Mouse (Mus musculus): ENCODE measurements around the gene Gm14226. TPM values are rescaled to one million over a fixed set of nuclear protein-coding genes. Genes with fewer than 3 reads are reported as not detected.

Gm14226 gene
- polyA plus RNA-seq, 1 experiment from 2014 or later = 1.1 TPM

DNA sequence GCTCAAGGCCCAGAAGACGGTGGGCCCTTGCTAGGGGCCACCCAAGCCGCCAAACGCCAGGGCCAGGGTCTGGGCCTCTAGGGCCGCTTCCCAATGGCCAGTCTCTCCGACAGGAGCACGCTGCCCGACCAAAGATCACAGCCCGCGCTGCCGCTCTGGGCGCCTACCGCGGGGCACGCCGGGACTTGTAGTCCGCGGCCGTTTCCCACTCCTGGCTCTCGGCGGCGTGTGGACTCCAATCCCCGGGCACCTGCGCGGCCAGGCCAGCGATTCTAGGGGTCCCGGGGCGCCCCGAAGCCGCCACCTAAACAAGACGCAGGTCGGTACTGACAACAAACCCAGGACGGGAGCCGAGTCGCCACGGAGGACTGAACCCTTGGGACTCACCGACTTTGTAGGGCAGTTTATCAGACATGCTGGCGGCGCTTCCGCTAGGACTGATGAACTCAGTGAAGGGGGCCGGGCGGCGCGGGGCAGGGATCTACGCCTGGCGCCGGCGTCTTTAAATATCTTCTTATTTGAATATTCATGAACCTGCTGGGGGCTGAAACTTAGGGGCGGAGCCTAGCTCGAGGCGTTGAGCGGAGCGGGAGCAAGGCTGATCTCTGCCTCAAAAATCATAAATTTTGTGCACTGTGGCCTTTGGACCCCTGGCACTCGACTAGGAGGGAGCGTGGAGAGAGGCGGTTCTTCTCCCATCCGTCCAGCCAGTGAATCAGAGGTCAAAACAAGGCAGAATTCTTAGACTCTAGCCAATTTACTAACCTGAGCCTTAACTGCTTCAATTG is 56.1 kb downstream of the Gm14226 start, which contains the start of gene Ahcy:
Gene Ahcy (minus strand): TSS at position 520 of the 788 bp plus-strand sequence.
- Histone ChIP-seq H3K9ac (replicated peaks; ENCODE audit: low read depth, low read length) (peak within 1 kb of the TSS; percentile 77), H3K4me1 (ENCODE audit: control insufficient read depth, insufficient read depth, low read length) (peaks cover 12% of the 10 kb centered on the region), H3K9me3 (ENCODE audit: control insufficient read depth, low read depth, low read length) (no peaks in the 10 kb centered on the region), H3K27me3 (ENCODE audit: control insufficient read depth, insufficient read depth, low read length) (no peaks in the 10 kb centered on the region), H3K4me3 (ENCODE audit: low read depth, low read length) (peak within 1 kb of the TSS; percentile 65), H3K4me2 (replicated peaks; ENCODE audit: low read depth, low read length) (peak within 1 kb of the TSS; percentile 71), H3K27ac (ENCODE audit: low read length) (peak within 1 kb of the TSS; percentile 73; the same call in 1 of the 2 replicates), H3K36me3 (ENCODE audit: control insufficient read depth, insufficient read depth, low read length) (no peaks in the 10 kb centered on the region; the same call in 1 of the 2 replicates)
- WGBS = under 1% methylated on average over 56 of the region's 56 CpGs
- peak; percentile 90 for ATAC-seq (ENCODE audit: insufficient number of reproducible peaks, insufficient read depth, low FRiP score, low read depth)

DNA sequence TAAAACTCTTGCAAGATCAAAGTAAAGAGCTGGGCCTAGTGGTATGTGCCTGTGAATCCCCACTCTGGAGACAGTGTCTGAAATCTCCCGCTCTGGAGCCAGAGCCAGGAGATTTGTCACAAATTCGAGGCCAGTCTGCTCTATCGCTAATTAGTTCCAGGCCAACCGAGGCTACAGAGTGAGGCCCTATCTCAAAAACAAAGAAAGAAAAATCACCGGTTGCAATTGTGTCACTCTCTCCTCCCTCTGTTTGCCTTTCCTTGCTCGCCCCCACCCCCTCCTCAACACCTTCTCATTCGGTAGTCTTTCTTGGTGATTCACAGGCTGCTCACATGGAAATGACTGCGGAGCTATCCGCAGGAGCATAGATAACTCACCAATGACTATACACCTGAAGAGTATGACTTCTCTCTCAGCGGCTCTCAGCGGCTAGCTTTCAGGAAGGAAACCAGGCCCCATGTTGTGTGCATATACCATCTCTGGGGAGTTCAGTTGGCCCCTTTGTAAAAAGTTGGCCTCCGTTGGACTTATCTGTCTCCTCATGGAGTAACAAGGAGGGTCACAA is 56.8 kb downstream of the Gm14226 start:
- peak overlapping the region; percentile 48 for H3K4me2 ChIP-seq (replicated peaks; ENCODE audit: low read depth, low read length)

DNA sequence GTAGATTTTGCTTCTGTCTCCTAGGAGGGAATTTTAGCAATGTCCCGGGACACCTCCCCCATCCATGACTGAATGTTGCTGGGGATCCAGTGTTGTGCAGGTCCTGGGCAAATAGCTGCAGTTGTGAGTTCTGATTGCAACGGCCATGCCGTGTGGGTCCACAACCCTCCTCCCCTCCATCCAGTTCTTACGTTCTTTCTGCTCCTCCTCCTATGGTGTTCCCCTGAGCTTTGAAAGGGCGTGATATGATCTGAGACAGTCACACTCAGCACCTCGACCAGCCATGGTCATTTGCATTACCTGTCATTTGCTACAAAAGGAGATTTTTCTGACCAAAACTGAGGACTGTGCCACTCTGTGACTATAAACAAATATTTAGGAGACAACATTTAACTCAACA is 57.6 kb downstream of the Gm14226 start:
- Histone ChIP-seq H3K4me3 (ENCODE audit: low read depth, low read length) (no peak overlapping the region), H3K9me3 (ENCODE audit: control insufficient read depth, low read depth, low read length) (no peaks in the 10 kb centered on the region), H3K9ac (replicated peaks; ENCODE audit: low read depth, low read length) (no peak overlapping the region), H3K27me3 (ENCODE audit: control insufficient read depth, insufficient read depth, low read length) (no peaks in the 10 kb centered on the region), H3K27ac (ENCODE audit: low read length) (no peak overlapping the region), H3K4me1 (ENCODE audit: control insufficient read depth, insufficient read depth, low read length) (peaks cover 12% of the 10 kb centered on the region), H3K36me3 (ENCODE audit: control insufficient read depth, insufficient read depth, low read length) (no peaks in the 10 kb centered on the region), H3K4me2 (replicated peaks; ENCODE audit: low read depth, low read length) (no peak overlapping the region)
- ATAC-seq (ENCODE audit: insufficient number of reproducible peaks, insufficient read depth, low FRiP score, low read depth) = no peak
- WGBS = 85% methylated on average over 6 of the region's 6 CpGs

More for the DNA sequence above, 56.8 kb downstream of the Gm14226 start:
- ATAC-seq (ENCODE audit: insufficient number of reproducible peaks, insufficient read depth, low FRiP score, low read depth) = peak; percentile 8; the same call in 1 of the 2 replicates
- peak overlapping the region; percentile 73; the same call in 1 of the 2 replicates for H3K27ac ChIP-seq (ENCODE audit: low read length)
- 22% methylated on average over 12 of the region's 12 CpGs for WGBS
- H3K9me3 ChIP-seq (ENCODE audit: control insufficient read depth, low read depth, low read length) = no peaks in the 10 kb centered on the region
- H3K27me3 ChIP-seq (ENCODE audit: control insufficient read depth, insufficient read depth, low read length) = no peaks in the 10 kb centered on the region
- peak overlapping the region; percentile 77; the same call in 1 of the 2 replicates for H3K9ac ChIP-seq (replicated peaks; ENCODE audit: low read depth, low read length)
- no peaks in the 10 kb centered on the region for H3K36me3 ChIP-seq (ENCODE audit: control insufficient read depth, insufficient read depth, low read length)
- H3K4me1 ChIP-seq (ENCODE audit: control insufficient read depth, insufficient read depth, low read length) = peaks cover 12% of the 10 kb centered on the region
- H3K4me3 ChIP-seq (ENCODE audit: low read depth, low read length) = peak overlapping the region; percentile 65

Other genes starting within 250 kb of the Gm14226 start
- gene Gm14214, start 248.2 kb upstream of the Gm14226 start, polyA plus RNA-seq (2014; fragmentation: Nextera tagmentation; extraction: Ambion mirVana) = not detected in 2 replicates
- gene Raly, start 227.2 kb upstream of the Gm14226 start, polyA plus RNA-seq (2014; fragmentation: Nextera tagmentation; extraction: Ambion mirVana) = 77.4 and 84.1 TPM in 2 replicates
- 0.76 TPM in 1 of 2 replicates, not detected in the other for gene a, start 226.9 kb upstream of the Gm14226 start, polyA plus RNA-seq (2014; fragmentation: Nextera tagmentation; extraction: Ambion mirVana)
- gene Eif2s2, start 125.3 kb upstream of the Gm14226 start, polyA plus RNA-seq (2014; fragmentation: Nextera tagmentation; extraction: Ambion mirVana) = 101 and 108 TPM in 2 replicates
- gene Ahcy, start 56.2 kb downstream of the Gm14226 start, polyA plus RNA-seq (2014; fragmentation: Nextera tagmentation; extraction: Ambion mirVana) = 71.9 and 78.9 TPM in 2 replicates
- gene Itch, start 115.2 kb downstream of the Gm14226 start, polyA plus RNA-seq (2014; fragmentation: Nextera tagmentation; extraction: Ambion mirVana) = 58.4 and 62.2 TPM in 2 replicates
- gene Dynlrb1, start 218.3 kb downstream of the Gm14226 start, polyA plus RNA-seq (2014; fragmentation: Nextera tagmentation; extraction: Ambion mirVana) = 417 and 449 TPM in 2 replicates

All from stomach, embryonic 14.5 days (tissue).